Mouse (Mus musculus) testis, adult 2 months (tissue): ENCODE results near the gene Serbp1.

Experiments used
- CTCF ChIP-seq: fragments of 200-500 bp; IDR thresholded peaks from 2 replicates; pipeline ENCODE4 v1.5.1; 2012; ENCODE audit warnings: low read depth, mild to moderate bottlenecking, inconsistent platforms, low read length, moderate library complexity; ENCODE audit not compliant: control insufficient read depth, insufficient read depth, insufficient replicate concordance
- POLR2A ChIP-seq: fragments of 200-500 bp; IDR thresholded peaks from 2 replicates; pipeline ENCODE4 v1.6.1; 2012; ENCODE audit warnings: low read depth, mild to moderate bottlenecking, inconsistent platforms, low read length, moderate library complexity; ENCODE audit not compliant: control insufficient read depth

GRCm38 (mm10) chr6:67296126-67296525 lies 58.1 kb downstream of the Serbp1 start:
- TF ChIP-seq CTCF (no peak), POLR2A (no peak)
